Mouse (Mus musculus): ENCODE measurements at regions not wholly inside any gene's neighbourhood (a gene's known extent, or its start where the extent isn't known, plus 50 kb on each side); places are given as distances from the start of the nearest gene placed in this dataset.

DNA sequence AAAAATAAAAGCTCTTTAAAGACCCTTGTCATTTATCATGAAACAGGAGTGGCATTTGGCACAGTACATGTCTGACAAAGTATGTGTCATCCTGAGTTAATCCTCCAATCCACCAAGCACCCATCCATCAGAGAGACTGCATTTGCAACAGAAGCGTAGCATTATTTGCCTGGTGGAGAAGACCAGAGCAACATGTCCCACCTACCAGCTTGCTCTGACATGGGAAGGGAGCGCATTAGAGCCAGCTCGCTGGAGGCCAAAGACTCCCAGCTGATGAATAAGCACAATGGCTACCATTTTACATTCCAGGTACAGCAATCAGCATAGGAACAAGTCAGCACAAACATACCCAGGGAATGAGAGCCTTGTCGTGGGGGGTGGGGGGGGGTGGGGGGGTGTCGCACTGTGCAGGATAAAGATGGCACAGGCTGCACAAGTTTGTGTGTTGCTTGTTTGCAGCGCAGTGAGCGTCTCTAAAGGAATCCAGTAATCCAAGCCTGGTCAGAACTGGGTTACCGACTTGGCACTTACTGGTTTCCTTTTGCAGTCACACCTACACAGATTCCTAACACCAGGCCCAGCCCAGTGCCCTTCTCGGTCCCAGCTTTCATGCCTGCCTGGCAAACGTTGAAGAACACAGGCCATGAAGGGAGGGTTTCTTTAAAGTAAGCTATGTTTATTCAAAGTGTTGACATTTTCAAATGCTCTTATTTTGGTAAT is 507.8 kb upstream of the Atp11b start:
- TF ChIP-seq CTCF (IDR thresholded peaks at IDR 0.05; ENCODE audit: extremely low read depth, insufficient read depth, insufficient read length, insufficient replicate concordance), result no peak
- TF ChIP-seq POLR2A (IDR thresholded peaks at IDR 0.05; ENCODE audit: low read depth, low read length), result no peak

All from spleen, adult 2 months (tissue).